ENCODE assay signal across 8 mouse cellular contexts in genomic region chr4:57904211-57904610, GRCm38 (mm10). TPM values are rescaled to one million over a fixed set of nuclear protein-coding genes. Genes with fewer than 3 reads are reported as not detected.
DNase-seq lines count a peak whose midpoint lies in the region; ATAC-seq and TF ChIP-seq lines count a peak whose summit lies in the region.

No protein-coding gene starts in this region.

- no peak for TF ChIP-seq POLR2A in spleen, adult 2 months (IDR thresholded peaks at IDR 0.05; ENCODE audit: low read depth, low read length)

- H3K4me1 ChIP-seq in heart, embryonic 10.5 days, result peaks cover 9% of the 10 kb centered on the region; the same call in 1 of the 2 replicates
- no peaks in the 10 kb centered on the region for H3K4me1 ChIP-seq in forebrain, embryonic 14.5 days (ENCODE audit: control insufficient read depth, insufficient read depth, low read length)
- no peaks in the 10 kb centered on the region for H3K4me1 ChIP-seq in midbrain, embryonic 11.5 days (ENCODE audit: control insufficient read depth, insufficient read depth, low read length)
- H3K4me1 ChIP-seq in spleen, adult 2 months (ENCODE audit: control insufficient read depth, insufficient read depth, insufficient read length), result no peaks in the 10 kb centered on the region

- peak; percentile 91; the same call in 1 of the 2 replicates for TF ChIP-seq CTCF in spleen, adult 2 months (IDR thresholded peaks at IDR 0.05; ENCODE audit: extremely low read depth, insufficient read depth, insufficient read length, insufficient replicate concordance)

- no peaks in the 10 kb centered on the region for H3K36me3 ChIP-seq in heart, embryonic 10.5 days
- no peaks in the 10 kb centered on the region for H3K36me3 ChIP-seq in forebrain, embryonic 14.5 days (ENCODE audit: control insufficient read depth, insufficient read depth, low read length)
- no peaks in the 10 kb centered on the region for H3K36me3 ChIP-seq in midbrain, embryonic 11.5 days (ENCODE audit: control insufficient read depth, insufficient read depth, low read length)
- H3K36me3 ChIP-seq in spleen, adult 2 months (ENCODE audit: control insufficient read depth, insufficient read depth, low read length), result no peaks in the 10 kb centered on the region

- peaks cover 3% of the 10 kb centered on the region; the same call in 1 of the 2 replicates for H3K27me3 ChIP-seq in heart, embryonic 10.5 days (ENCODE audit: insufficient read depth, poor library complexity, severe bottlenecking)
- H3K27me3 ChIP-seq in forebrain, embryonic 14.5 days (replicated peaks; ENCODE audit: control insufficient read depth, insufficient read depth, low read length), result no peaks in the 10 kb centered on the region
- no peaks in the 10 kb centered on the region for H3K27me3 ChIP-seq in midbrain, embryonic 11.5 days (ENCODE audit: control insufficient read depth, insufficient read depth, low read length)
- no peaks in the 10 kb centered on the region for H3K27me3 ChIP-seq in spleen, adult 2 months (ENCODE audit: control insufficient read depth, insufficient read depth, low read length)

- peak; percentile 63; the same call in 1 of the 2 replicates for ATAC-seq in forebrain, embryonic 14.5 days
- ATAC-seq in midbrain, embryonic 11.5 days (ENCODE audit: low FRiP score), result 0 out of 2 replicates have a peak, but pooled peaks have one; percentile 43

- H3K4me3 ChIP-seq in heart, embryonic 10.5 days, result no peak overlapping the region
- no peak overlapping the region for H3K4me3 ChIP-seq in forebrain, embryonic 14.5 days (ENCODE audit: low read depth, low read length)
- H3K4me3 ChIP-seq in midbrain, embryonic 11.5 days (ENCODE audit: low read depth, low read length), result no peak overlapping the region
- no peak overlapping the region for H3K4me3 ChIP-seq in spleen, adult 2 months (ENCODE audit: extremely low read depth, insufficient read depth, insufficient read length)

- no peak overlapping the region for H3K4me2 ChIP-seq in forebrain, embryonic 14.5 days (ENCODE audit: low read length)
- H3K4me2 ChIP-seq in midbrain, embryonic 11.5 days, result no peak overlapping the region

- 8% methylated on average over 5 of the region's 5 CpGs for WGBS in heart, embryonic 10.5 days
- WGBS in forebrain, embryonic 14.5 days, result 5% methylated on average over 5 of the region's 5 CpGs
- WGBS in midbrain, embryonic 11.5 days, result 8% methylated on average over 5 of the region's 5 CpGs
- 3% methylated on average over 5 of the region's 5 CpGs for WGBS in spleen, adult 2 months

- peak; percentile 57 to 89 for DNase-seq in heart, adult 18-20 months
- no peak for DNase-seq in heart, embryonic 10.5 days (ENCODE audit: low spot score)
- peak; percentile 34 for DNase-seq in c-Kit-positive CD71-positive TER-119-negative erythroid progenitor cells, embryonic 14.5 days (ENCODE audit: low read depth)
- DNase-seq in forebrain, embryonic 14.5 days (ENCODE audit: low spot score), result peak; percentile 76
- peak; percentile 77 for DNase-seq in induced T-regulatory cell, adult 2 months (ENCODE audit: low read depth)
- DNase-seq in left cerebral cortex, postnatal 25 days (ENCODE audit: low spot score in 2 of 2), result peak; percentile 62 to 70
- DNase-seq in midbrain, embryonic 11.5 days (ENCODE audit: low spot score, missing footprints), result peak; percentile 94
- peak in 1 of 2 experiments; percentile 61 for DNase-seq in spleen, adult 2 months (ENCODE audit: low read depth in 1 of 2, low spot score in 2 of 2)

- no peaks in the 10 kb centered on the region for H3K9me3 ChIP-seq in heart, embryonic 10.5 days
- no peaks in the 10 kb centered on the region for H3K9me3 ChIP-seq in forebrain, embryonic 14.5 days (replicated peaks; ENCODE audit: control insufficient read depth, low read length)
- H3K9me3 ChIP-seq in midbrain, embryonic 11.5 days (ENCODE audit: control insufficient read depth, low read length), result no peaks in the 10 kb centered on the region

- H3K27ac ChIP-seq in heart, embryonic 10.5 days, result no peak overlapping the region
- H3K27ac ChIP-seq in forebrain, embryonic 14.5 days (ENCODE audit: low read depth, low read length), result no peak overlapping the region
- no peak overlapping the region for H3K27ac ChIP-seq in midbrain, embryonic 11.5 days (ENCODE audit: low read depth, low read length)
- H3K27ac ChIP-seq in spleen, adult 2 months (ENCODE audit: insufficient read depth, low read length), result no peak overlapping the region

- intact Hi-C loops in left cerebral cortex, postnatal 25 days (cut with DNase I), result loop anchor here (1.0 to 10.0 kb wide), 3 partner anchors 231 to 529 kb away; no protein-coding TSS in a partner anchor

- H3K9ac ChIP-seq in forebrain, embryonic 14.5 days (ENCODE audit: low read length), result no peak overlapping the region
- no peak overlapping the region for H3K9ac ChIP-seq in midbrain, embryonic 11.5 days (ENCODE audit: low read length)

RNA-seq across cellular contexts. Expression of gene D630039A03Rik, which starts 11.9 kb away (rescaled TPM):
- total RNA-seq in heart, adult 18-20 months (2021), result under 1 TPM; 0.17 to 0.23 TPM
- polyA plus RNA-seq in heart, embryonic 10.5 days (2016; fragmentation: Nextera tagmentation; extraction: Ambion mirVana), result 0.05 and 0.28 TPM in 2 replicates
- polyA plus RNA-seq in forebrain, embryonic 14.5 days (2014; fragmentation: Nextera tagmentation; extraction: Ambion mirVana), result not detected in 2 replicates
- total RNA-seq in left cerebral cortex, postnatal 25 days (2021), result under 1 TPM; 0.16 to 0.25 TPM
- polyA plus RNA-seq in midbrain, embryonic 11.5 days (2014; fragmentation: Nextera tagmentation; extraction: Ambion mirVana), result 0.04 TPM in 1 of 2 replicates, not detected in the other
- 0.18 and 0.19 TPM in 2 replicates for polyA plus RNA-seq in spleen, adult 2 months (2012; rRNA removed)

RNA-seq across cellular contexts. Expression of gene Txn1, which starts 52.0 kb away (rescaled TPM):
- 100 to 1,000 TPM; 115 to 116 TPM for total RNA-seq in heart, adult 18-20 months (2021)
- polyA plus RNA-seq in heart, embryonic 10.5 days (2016; fragmentation: Nextera tagmentation; extraction: Ambion mirVana), result 320 and 354 TPM in 2 replicates
- polyA plus RNA-seq in forebrain, embryonic 14.5 days (2014; fragmentation: Nextera tagmentation; extraction: Ambion mirVana), result 311 and 362 TPM in 2 replicates
- 100 to 1,000 TPM; 115 to 119 TPM for total RNA-seq in left cerebral cortex, postnatal 25 days (2021)
- 404 and 408 TPM in 2 replicates for polyA plus RNA-seq in midbrain, embryonic 11.5 days (2014; fragmentation: Nextera tagmentation; extraction: Ambion mirVana)
- polyA plus RNA-seq in spleen, adult 2 months (2012; rRNA removed), result 57.0 and 69.7 TPM in 2 replicates
